Mouse (Mus musculus) CH12.LX (cell line): Measurements from ENCODE around the gene Lce1k. TPM values are rescaled to one million over a fixed set of nuclear protein-coding genes. Genes with fewer than 3 reads are reported as not detected.

Experiments used
- DNase-seq: peaks from one replicate; pipeline ENCODE4 v3.0.0-alpha.2; 2013; ENCODE audit errors: extremely low read depth
- H3K27ac ChIP-seq: 2 replicates; pipeline ENCODE4 v1.5.1; 2012; ENCODE audit warnings: low read depth, mild to moderate bottlenecking, control low read depth, moderate library complexity; ENCODE audit not compliant: insufficient read depth
- H3K27me3 ChIP-seq: replicated peaks from 2 replicates; pipeline ENCODE3; 2012; ENCODE audit warnings: inconsistent platforms
- H3K36me3 ChIP-seq, 2 experiments: replicated peaks in 1 of 2; 2 replicates each; pipeline versions ENCODE3 to v1.6.1; 2012; ENCODE audit warnings: inconsistent platforms in 1 of 2, low read length in 1 of 2, mild to moderate bottlenecking in 1 of 2, mixed read lengths in 1 of 2, moderate library complexity in 1 of 2; ENCODE audit not compliant: control insufficient read depth in 1 of 2, insufficient read depth in 1 of 2
- H3K4me1 ChIP-seq, 2 experiments: 2 replicates each; pipeline ENCODE4 v1.6.1; 2012; ENCODE audit warnings: inconsistent platforms in 1 of 2, moderate library complexity in 1 of 2; ENCODE audit not compliant: insufficient read depth in 2 of 2, control insufficient read depth in 1 of 2
- H3K4me2 ChIP-seq: 2 replicates; pipeline ENCODE4 v1.6.1; 2012; ENCODE audit warnings: low read depth, mild to moderate bottlenecking, control low read depth; ENCODE audit not compliant: poor library complexity, insufficient read depth, severe bottlenecking
- H3K4me3 ChIP-seq, 3 experiments: fragments of 150-350 bp in 1 of 3; sonication (generic) in 1 of 3; replicated peaks in 1 of 3; 2 replicates each; pipeline versions ENCODE3 to v1.5.1; 2011 to 2012; ENCODE audit warnings: low read depth in 2 of 3, low read length in 2 of 3, mild to moderate bottlenecking in 2 of 3, moderate library complexity in 2 of 3, control low read depth in 1 of 3, improper control_type of control experiment in 1 of 3, inconsistent platforms in 1 of 3, mixed read lengths in 1 of 3; ENCODE audit not compliant: poor library complexity in 1 of 3
- H3K79me2 ChIP-seq: replicated peaks from 2 replicates; pipeline ENCODE4 v1.6.1; 2012; ENCODE audit warnings: mild to moderate bottlenecking, moderate library complexity; ENCODE audit not compliant: control insufficient read depth, poor library complexity, insufficient read depth, severe bottlenecking; ENCODE audit errors: extremely low read depth
- H3K9ac ChIP-seq: 2 replicates; pipeline ENCODE4 v1.6.1; 2012; ENCODE audit warnings: low read depth, mild to moderate bottlenecking, control low read depth, moderate library complexity; ENCODE audit not compliant: insufficient read depth
- H3K9me3 ChIP-seq: replicated peaks from 2 replicates; pipeline ENCODE3; 2012; ENCODE audit warnings: low read length, inconsistent platforms, mixed read lengths
- BHLHE40 ChIP-seq: IDR thresholded peaks from 2 replicates; pipeline ENCODE4 v1.6.1; 2011; ENCODE audit warnings: mild to moderate bottlenecking, low read depth, low read length, improper control_type of control experiment
- CHD1 ChIP-seq: IDR thresholded peaks from 2 replicates; pipeline ENCODE4 v1.6.1; 2012; ENCODE audit warnings: low read depth, low read length, improper control_type of control experiment, inconsistent platforms
- CTCF ChIP-seq, 2 experiments: IDR thresholded peaks in 1 of 2; conservative IDR thresholded peaks in 1 of 2; 2 replicates each; pipeline ENCODE4 v1.5.1; 2011 to 2012; ENCODE audit warnings: low read depth in 2 of 2, low read length in 2 of 2, improper control_type of control experiment in 1 of 2, inconsistent platforms in 1 of 2, mild to moderate bottlenecking in 1 of 2, moderate library complexity in 1 of 2
- E2F4 ChIP-seq: IDR thresholded peaks from 2 replicates; pipeline ENCODE4 v1.6.1; 2011; ENCODE audit warnings: low read depth, low read length, improper control_type of control experiment; ENCODE audit not compliant: insufficient replicate concordance
- EP300 ChIP-seq: IDR thresholded peaks from 2 replicates; pipeline ENCODE4 v1.6.1; 2011; ENCODE audit warnings: low read length, improper control_type of control experiment
- HCFC1 ChIP-seq: IDR thresholded peaks from 2 replicates; pipeline ENCODE4 v1.6.1; 2012; ENCODE audit warnings: low read depth, mild to moderate bottlenecking, inconsistent platforms, low read length, improper control_type of control experiment
- MAFK ChIP-seq: IDR thresholded peaks from 2 replicates; pipeline ENCODE4 v1.6.1; 2011; ENCODE audit warnings: low read length, improper control_type of control experiment; ENCODE audit not compliant: insufficient replicate concordance
- MAX ChIP-seq: IDR thresholded peaks from 2 replicates; pipeline ENCODE4 v1.6.1; 2011; ENCODE audit warnings: low read length, improper control_type of control experiment
- MAZ ChIP-seq: IDR thresholded peaks from 2 replicates; pipeline ENCODE4 v1.6.1; 2012; ENCODE audit warnings: low read depth, mild to moderate bottlenecking, inconsistent platforms, low read length, improper control_type of control experiment, moderate library complexity
- MXI1 ChIP-seq: IDR thresholded peaks from 2 replicates; pipeline ENCODE4 v1.6.1; 2011; ENCODE audit warnings: mild to moderate bottlenecking, low read depth, low read length, improper control_type of control experiment
- NELFE ChIP-seq: IDR thresholded peaks from 2 replicates; pipeline ENCODE4 v1.6.1; 2011; ENCODE audit warnings: low read depth, low read length, improper control_type of control experiment
- NRF1 ChIP-seq: IDR thresholded peaks from 2 replicates; pipeline ENCODE4 v1.6.1; 2014; ENCODE audit warnings: low read depth, mild to moderate bottlenecking, inconsistent platforms, low read length, improper control_type of control experiment, moderate library complexity
- POLR2A ChIP-seq: IDR thresholded peaks from 2 replicates; pipeline ENCODE4 v1.6.1; 2011; ENCODE audit warnings: low read depth, mild to moderate bottlenecking, improper control_type of control experiment, low read length
- POLR2AphosphoS2 ChIP-seq: IDR thresholded peaks from 2 replicates; pipeline ENCODE4 v1.6.1; 2011; ENCODE audit warnings: low read depth, low read length, improper control_type of control experiment
- RAD21 ChIP-seq: IDR thresholded peaks from 2 replicates; pipeline ENCODE4 v1.6.1; 2011; ENCODE audit warnings: low read depth, mild to moderate bottlenecking, low read length, improper control_type of control experiment, moderate library complexity
- RCOR1 ChIP-seq: conservative IDR thresholded peaks from 2 replicates; pipeline ENCODE4 v1.6.1; 2012; ENCODE audit warnings: low read depth, mild to moderate bottlenecking, inconsistent platforms, low read length, improper control_type of control experiment
- TCF12 ChIP-seq: IDR thresholded peaks from 2 replicates; pipeline ENCODE4 v1.6.1; 2014; ENCODE audit warnings: low read depth, mild to moderate bottlenecking, inconsistent platforms, low read length, improper control_type of control experiment
- UBTF ChIP-seq: IDR thresholded peaks from 2 replicates; pipeline ENCODE4 v1.6.1; 2012; ENCODE audit warnings: low read depth, mild to moderate bottlenecking, inconsistent platforms, low read length, improper control_type of control experiment, moderate library complexity
- USF1 ChIP-seq: IDR thresholded peaks from 2 replicates; pipeline ENCODE4 v1.6.1; 2014; ENCODE audit warnings: low read depth, mild to moderate bottlenecking, inconsistent platforms, low read length, improper control_type of control experiment
- USF2 ChIP-seq: conservative IDR thresholded peaks from 2 replicates; pipeline ENCODE4 v1.6.1; 2011; ENCODE audit warnings: low read depth, low read length, improper control_type of control experiment
- ZKSCAN1 ChIP-seq: IDR thresholded peaks from 2 replicates; pipeline ENCODE4 v1.6.1; 2012; ENCODE audit warnings: low read depth, inconsistent platforms, low read length, improper control_type of control experiment, borderline replicate concordance
- ZMIZ1 ChIP-seq: IDR thresholded peaks from 2 replicates; pipeline ENCODE4 v1.6.1; 2012; ENCODE audit warnings: low read depth, mild to moderate bottlenecking, inconsistent platforms, low read length, improper control_type of control experiment
- ZNF384 ChIP-seq: IDR thresholded peaks from 2 replicates; pipeline ENCODE4 v1.6.1; 2012; ENCODE audit warnings: low read depth, low read length, improper control_type of control experiment, inconsistent platforms
- dilution Hi-C: fragments of 300-500 bp; cut with MboI; formaldehyde crosslinking; loops from 2 replicates; pipeline ENCODE4 v1.14.3; 2020; ENCODE audit warnings: low sequenced_read_pairs; ENCODE audit not compliant: extremely low pct_unique_long_range_greater_than_20kb, extremely low pct_ligation_motif_present
- in situ Hi-C: fragments of 300-500 bp; cut with MboI; formaldehyde crosslinking; loops from 3 replicates; pipeline ENCODE4 v1.14.3; 2019; ENCODE audit warnings: low sequenced_read_pairs, low pct_ligation_motif_present, low pct_unique_long_range_greater_than_20kb, mixed read lengths
- polyA plus RNA-seq: library from polyadenylated mRNA; unstranded; fragments of >175 nt; gene quantifications from 2 replicates; pipeline ENCODE4 v1.2.1, GENCODE M21; 2012; ENCODE audit warnings: low read depth; ENCODE audit not compliant: insufficient read length
- total RNA-seq, 2 experiments: library from RNA; depleted of rRNA; stranded (reverse); fragments of 300-350 nt in 1 of 2; fragments of >200 nt in 1 of 2; gene quantifications; 2 replicates each; pipeline ENCODE4 v1.2.3; 2012 to 2014

The Lce1k gene
- not detected in 2 replicates for total RNA-seq (2012; rRNA removed)
- total RNA-seq (2014; rRNA removed): not detected in 2 replicates
- polyA plus RNA-seq: not detected in 2 replicates

DNA sequence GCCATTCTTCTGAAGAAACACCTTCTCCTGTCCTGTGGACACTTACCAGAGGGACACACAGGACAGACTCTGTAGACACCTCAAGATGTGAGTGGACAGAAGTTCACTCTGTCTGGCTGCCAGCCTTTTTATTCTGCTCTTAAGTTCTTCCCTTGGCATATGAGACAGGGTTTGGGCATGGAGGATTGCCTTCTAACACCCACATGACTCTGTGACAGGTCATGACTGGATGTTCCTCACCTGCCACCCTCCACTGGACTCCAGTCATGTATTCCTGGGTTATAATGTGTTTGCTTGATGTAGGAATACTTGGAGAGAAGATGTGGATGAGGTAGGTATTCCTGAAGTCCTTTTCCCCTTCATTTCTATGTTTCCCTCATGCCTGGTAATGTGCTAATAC, at the start of gene Lce1k:
Lce1k (minus strand) TSS at position 101 of the 400 bp plus-strand sequence.
- Histone ChIP-seq H3K27me3 (no peaks in the 10 kb centered on the region), H3K4me1 (no peaks in the 10 kb centered on the region), H3K27ac (no peak within 1 kb of the TSS), H3K9ac (no peak within 1 kb of the TSS), H3K36me3 (no peaks in the 10 kb centered on the region), H3K4me3 (no peak within 1 kb of the TSS), H3K79me2 (no peaks in the 10 kb centered on the region), H3K4me2 (no peak within 1 kb of the TSS), H3K9me3 (no peaks in the 10 kb centered on the region)
- no peak for DNase-seq
- dilution Hi-C loops (no loop called here), in situ Hi-C loops (no loop called here)
- TF ChIP-seq RAD21 (no peak), ZNF384 (no peak), ZKSCAN1 (no peak), POLR2A (no peak), POLR2AphosphoS2 (no peak), BHLHE40 (no peak), TCF12 (no peak), NELFE (no peak)

DNA sequence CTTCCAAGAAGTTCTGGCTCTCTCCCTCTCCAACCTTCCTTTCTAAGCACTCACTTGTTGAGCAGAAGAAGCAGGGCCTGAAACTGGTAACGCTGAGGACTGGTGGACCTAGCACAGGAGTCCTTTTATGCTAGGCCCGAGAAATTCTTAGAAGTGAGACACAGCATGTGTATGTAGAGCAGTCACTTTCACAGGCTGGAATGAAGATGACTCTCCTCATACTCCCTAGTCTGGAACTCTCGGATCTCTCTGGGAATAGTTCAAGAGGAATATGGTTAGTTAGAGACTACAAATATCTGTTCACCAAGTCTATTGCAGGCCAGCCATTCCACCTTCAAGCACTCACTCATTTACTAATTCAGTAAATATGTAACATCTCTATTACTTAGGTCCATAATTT, 43.5 kb upstream of the Lce1k start, which contains the start of gene Lce1l:
Lce1l (minus strand) TSS at position 101 of the 400 bp plus-strand sequence.
- Histone ChIP-seq H3K27ac (no peak within 1 kb of the TSS), H3K4me3 (no peak within 1 kb of the TSS), H3K27me3 (no peaks in the 10 kb centered on the region), H3K79me2 (no peaks in the 10 kb centered on the region), H3K4me1 (no peaks in the 10 kb centered on the region), H3K36me3 (no peaks in the 10 kb centered on the region), H3K9ac (no peak within 1 kb of the TSS), H3K4me2 (no peak within 1 kb of the TSS), H3K9me3 (no peaks in the 10 kb centered on the region)
- DNase-seq: no peak
- in situ Hi-C loops: no loop called here
- TF ChIP-seq HCFC1 (no peak), E2F4 (no peak), NRF1 (no peak), USF1 (no peak), RCOR1 (no peak), CTCF (conservative IDR thresholded peaks at IDR 0.05 in 1 of 2, IDR thresholded peaks at IDR 0.05 in 1 of 2; ENCODE audit: low read depth in 2 of 2, low read length in 2 of 2) (no peak), EP300 (no peak), MAZ (no peak), TCF12 (no peak), MXI1 (no peak), UBTF (no peak), USF2 (no peak), POLR2AphosphoS2 (no peak), MAFK (no peak), CHD1 (no peak), ZMIZ1 (no peak), POLR2A (no peak), MAX (no peak)
- dilution Hi-C loops: no loop called here
